Comparison of ENCODE assay signal across 10 mouse cellular contexts in genomic region chr13:59592630-59593029, GRCm38 (mm10).
"Had no signal": no experiment of that assay in that cellular context is flagged by ENCODE, and none has a peak within 500 bp of the region (broad histone marks: within the 10 kb centered on the region; RNA-seq: fewer than 3 reads in every experiment).

No protein-coding gene starts in this region.

- H3K27me3 ChIP-seq: limb, embryonic 13.5 days; neural tube, embryonic 12.5 days had no signal

- DNase-seq: kidney, adult 18-20 months; kidney, postnatal 10 days; left cerebral cortex, postnatal 4 days; lung, postnatal 4 days; midbrain, embryonic 14.5 days; spleen, adult 18-20 months had no signal

- H3K4me3 ChIP-seq: limb, embryonic 13.5 days; midbrain, embryonic 10.5 days; neural tube, embryonic 12.5 days had no signal

- H3K9me3 ChIP-seq: limb, embryonic 13.5 days; midbrain, embryonic 10.5 days; neural tube, embryonic 12.5 days had no signal

- H3K4me2 ChIP-seq: limb, embryonic 13.5 days; neural tube, embryonic 12.5 days had no signal

- H3K9ac ChIP-seq: limb, embryonic 13.5 days; liver, embryonic 14.5 days; neural tube, embryonic 12.5 days had no signal

- H3K27ac ChIP-seq: limb, embryonic 13.5 days; liver, embryonic 14.5 days; midbrain, embryonic 10.5 days; neural tube, embryonic 12.5 days had no signal
